Mouse (Mus musculus) CD4-positive, CD25-positive, alpha-beta regulatory T cell, adult 2 months (primary cell): Measurements from ENCODE around the gene Card11.

Source experiments
- DNase-seq: peaks from one replicate; pipeline ENCODE4 v3.0.0-alpha.2; 2012; ENCODE audit warnings: low read depth, low spot score

The Card11 gene

GRCm38 (mm10) chr5:140992093-140993070 lies 8.0 kb downstream of the Card11 start:
- peak; percentile 49 for DNase-seq

DNA sequence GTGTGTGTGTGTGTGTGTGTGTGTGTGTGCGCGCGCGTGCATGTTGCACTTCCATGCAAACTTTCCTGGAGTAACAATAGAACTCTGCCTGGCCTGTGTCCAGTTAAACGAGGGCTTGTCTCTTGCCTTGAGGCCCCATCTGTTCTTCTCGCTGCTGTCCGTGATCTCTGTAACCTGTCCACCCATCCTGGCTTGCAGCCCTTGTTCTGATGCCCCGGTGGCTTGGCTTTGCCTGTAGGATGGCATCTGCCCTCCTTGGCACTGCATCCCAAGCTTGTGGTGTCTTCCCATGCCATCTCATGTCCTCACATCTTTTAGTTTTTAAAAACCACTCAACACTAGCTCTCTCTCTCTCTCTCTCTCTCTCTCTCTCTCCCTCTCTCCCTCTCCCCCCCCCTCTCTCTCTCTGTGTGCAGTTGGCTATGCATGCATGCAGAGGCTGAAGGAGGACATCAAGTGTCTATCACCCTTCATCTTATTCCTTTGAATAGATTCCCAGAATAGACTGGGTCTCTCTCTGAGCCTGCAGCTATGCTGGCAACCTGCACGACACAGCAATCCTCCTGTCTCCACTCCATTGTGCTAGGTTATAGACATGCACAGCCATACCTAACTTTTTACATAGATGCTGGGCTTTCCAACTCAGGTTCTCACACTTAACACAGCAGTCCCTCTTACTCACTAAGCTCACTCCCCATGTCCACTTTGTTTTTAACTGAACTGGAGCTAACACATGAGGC lies 14.9 kb downstream of the Card11 start:
- no peak for DNase-seq

DNA sequence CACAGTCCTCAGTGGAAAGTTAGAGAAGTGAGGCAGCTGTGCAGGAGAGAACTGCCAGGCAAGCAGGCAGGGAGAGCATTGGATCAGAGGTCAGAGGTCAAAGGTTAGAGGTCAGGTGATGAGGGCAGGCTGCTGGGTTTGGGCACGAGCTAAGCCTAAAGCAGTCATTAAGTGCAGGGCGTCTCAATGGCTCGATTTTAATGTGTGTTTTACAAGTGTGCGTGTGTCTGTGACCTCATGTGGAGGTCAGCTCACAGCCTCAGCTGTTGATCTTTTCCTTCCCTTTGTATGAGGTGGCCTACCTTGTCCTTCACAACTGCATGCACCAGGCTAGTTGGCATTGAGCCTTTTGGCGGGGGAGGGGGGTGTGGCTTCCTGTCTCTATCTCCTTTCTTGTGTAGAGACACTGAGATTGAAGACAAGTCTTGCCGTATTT lies 19.0 kb downstream of the Card11 start:
- peak; percentile 62 for DNase-seq

GRCm38 (mm10) chr5:140980783-140981182 lies 19.6 kb downstream of the Card11 start:
- DNase-seq: peak; percentile 12

DNA sequence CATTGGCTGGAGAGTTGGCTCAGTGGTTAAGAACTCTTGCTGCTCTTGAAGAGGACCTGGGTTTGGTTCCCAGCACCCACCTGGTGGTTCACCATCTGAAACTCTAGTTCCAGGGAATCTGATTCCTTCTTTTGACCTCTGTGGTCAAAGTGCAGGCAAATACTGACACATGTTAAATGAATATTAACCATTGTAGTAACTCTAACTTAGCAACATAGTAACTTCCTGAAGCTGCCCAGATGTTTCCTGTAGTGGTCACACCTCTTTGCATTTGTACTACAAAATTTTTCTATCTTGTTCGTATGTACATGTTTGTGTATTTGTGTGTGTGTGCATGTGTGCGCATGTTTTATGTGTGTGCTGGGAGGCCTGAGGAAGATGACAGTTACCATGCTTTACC lies 20.3 kb downstream of the Card11 start:
- DNase-seq: no peak

DNA sequence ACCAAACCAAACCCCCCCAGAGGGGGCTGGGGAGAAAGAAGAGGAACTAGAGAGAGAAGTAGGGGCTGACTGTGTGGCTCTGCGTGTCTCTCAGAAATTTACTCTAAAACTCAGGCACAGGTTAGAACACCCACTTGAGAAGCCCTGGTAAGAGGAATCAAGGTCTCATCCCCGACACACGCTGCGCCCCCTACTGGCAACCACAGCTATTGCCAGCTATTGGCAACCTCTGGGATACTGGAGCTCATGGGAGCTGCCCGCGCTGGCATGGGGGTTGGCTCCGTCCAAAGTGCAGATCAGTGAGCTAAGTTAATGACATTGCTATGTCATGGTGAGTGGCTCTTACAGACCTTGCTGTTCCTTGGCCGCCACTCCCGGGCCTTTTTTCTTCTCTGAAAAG lies 37.4 kb downstream of the Card11 start:
- DNase-seq: peak; percentile 67

- no peak for DNase-seq
These were observed 39.6 kb downstream of the Card11 start for GRCm38 (mm10) chr5:140960732-140961131.

GRCm38 (mm10) chr5:140959160-140959559 lies 41.2 kb downstream of the Card11 start:
- no peak for DNase-seq

DNA sequence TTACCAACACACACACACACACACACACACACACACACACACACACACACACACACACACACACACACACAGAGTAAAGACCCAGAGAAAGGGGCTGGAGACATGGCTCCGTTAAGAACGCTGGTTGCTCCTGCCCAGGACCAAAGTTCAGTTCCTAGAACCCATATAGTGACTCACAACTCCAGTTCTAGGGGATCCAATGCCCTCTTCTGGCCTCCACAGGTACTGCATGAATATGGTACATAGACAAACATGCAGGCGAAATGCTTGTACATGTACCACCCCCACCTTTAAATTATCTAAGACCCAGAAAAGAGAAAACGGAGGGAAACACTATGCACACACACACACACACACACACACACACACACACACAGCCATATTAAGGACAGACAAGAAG lies 43.3 kb downstream of the Card11 start:
- DNase-seq: peak; percentile 49

DNA sequence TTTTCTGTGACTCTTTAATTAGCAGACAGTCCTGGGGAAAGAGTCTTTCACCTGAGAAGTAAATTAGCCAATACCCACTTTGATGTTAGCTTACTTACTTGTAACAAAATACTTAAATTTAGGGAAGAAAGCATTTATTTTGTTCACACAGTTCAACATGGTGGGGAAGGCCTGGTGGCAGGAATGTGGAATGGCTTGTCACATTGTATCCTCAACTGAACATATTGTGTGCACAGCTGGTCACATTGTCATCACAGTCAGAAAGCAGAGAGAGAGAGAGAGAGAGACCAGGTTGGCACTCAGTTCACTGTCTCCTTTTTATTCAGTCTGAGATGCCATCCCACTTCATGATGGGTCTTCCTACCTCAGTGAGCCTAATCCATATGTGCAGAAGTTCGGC lies 44.7 kb downstream of the Card11 start:
- DNase-seq: no peak

- peak; percentile 59 for DNase-seq
These were observed 48.6 kb downstream of the Card11 start for GRCm38 (mm10) chr5:140951801-140952200.

DNA sequence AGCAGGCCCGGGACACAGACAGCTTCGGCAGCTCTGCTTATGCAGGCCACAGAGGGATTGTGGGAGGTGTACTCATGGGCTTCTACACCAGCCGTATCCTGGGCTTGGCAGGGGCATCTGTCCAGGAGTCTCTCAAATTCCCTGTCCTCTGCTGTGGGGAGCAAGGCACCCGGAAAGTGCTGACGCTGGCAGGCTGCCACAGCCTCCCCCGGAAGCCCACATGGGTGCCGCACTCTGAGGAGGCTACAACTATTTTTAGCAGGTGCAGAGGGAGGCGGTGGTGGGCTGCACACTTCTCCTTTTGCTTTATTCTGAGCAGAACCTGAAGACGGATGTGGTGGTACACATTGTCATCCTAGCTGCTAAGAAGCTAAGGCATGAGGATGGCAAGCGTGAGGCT lies 52.4 kb downstream of the Card11 start:
- DNase-seq: peak; percentile 73

GRCm38 (mm10) chr5:140946034-140946433 lies 54.3 kb downstream of the Card11 start:
- no peak for DNase-seq

DNA sequence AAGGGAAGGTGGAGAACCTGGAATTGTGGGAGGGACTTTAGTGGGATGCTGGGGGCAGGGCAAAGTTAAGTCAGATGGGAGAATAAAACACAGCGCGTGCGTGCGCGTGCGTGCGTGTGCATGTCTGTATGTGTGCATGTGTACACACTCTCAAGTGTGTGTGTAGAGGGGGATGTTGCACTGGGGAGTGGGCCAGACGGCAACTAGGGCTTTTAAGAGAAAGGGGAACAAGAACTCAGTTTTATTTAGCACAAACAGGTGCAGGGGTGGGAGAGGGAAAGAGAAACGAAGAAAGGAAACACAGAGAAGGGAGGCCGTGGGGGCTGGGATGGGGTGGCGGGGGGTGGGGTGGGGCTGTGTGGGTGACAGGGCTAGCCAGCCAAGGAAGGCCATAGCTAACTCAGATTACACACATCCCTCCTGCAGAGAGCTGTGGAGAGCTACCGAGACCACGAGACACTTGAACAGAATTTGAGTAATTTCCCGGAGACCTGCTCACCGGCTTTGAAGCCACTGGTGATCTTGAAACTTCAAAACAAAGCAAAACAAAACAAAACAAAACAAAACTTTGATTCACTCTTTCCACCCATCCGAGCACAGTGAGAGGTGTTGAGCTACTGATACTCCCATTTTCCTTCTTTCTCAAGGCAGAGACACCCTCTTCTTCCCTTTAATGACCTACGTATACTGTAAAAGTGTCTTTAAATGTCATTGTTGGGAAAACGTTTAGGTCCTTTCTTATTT lies 55.8 kb downstream of the Card11 start:
- peak; percentile 38 for DNase-seq

GRCm38 (mm10) chr5:140940923-140941491 lies 59.4 kb downstream of the Card11 start:
- no peak for DNase-seq

DNA sequence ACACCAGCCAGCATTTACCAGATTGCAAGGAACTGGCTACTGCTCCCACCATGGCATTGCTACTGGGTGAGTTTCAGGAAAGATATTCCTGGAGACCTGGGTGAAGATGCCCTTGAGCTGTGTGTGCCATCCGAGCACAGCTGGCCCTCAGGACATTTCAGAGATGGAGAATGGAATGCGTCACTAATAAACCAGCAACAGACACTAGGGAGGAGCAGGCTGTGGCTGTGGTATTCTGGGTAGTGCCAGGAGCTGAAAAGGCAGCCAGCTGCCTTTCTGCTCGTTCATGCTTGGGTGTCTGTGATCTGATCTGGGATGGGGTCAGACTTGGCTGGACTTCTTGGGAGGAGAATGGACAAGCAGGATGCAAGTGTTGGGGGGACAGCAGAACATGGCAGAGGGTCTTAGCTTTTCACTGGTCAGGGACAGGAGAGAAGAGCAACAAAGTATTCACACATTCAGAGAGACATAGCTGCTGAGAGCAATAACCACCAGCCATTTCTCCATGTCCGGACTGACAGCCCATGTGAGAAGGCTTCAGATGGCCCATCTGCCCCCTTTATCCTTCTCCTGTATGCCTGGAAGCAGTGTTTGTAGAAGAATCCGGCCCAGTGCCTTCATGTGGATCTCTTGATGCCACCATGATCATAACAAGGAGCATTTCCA lies 60.0 kb downstream of the Card11 start:
- no peak for DNase-seq

DNA sequence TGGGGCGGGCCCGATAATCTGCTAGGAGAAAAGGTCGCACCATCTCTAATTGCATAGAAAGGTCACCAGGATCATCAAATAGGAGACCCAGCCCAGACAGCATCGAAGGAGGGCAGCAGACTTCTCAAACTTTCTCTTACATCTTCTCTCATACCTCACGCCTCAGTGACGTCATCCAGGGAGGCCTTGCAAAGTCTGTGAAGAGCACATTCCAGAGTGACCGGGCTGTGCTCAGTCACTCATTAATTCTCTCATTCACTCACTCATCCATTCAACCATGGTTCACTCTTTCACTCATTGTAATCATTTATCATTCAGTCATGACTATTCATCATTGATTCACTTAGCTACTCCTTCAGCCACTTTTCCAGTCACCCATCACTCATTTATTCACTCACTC lies 63.6 kb downstream of the Card11 start:
- DNase-seq: no peak

DNA sequence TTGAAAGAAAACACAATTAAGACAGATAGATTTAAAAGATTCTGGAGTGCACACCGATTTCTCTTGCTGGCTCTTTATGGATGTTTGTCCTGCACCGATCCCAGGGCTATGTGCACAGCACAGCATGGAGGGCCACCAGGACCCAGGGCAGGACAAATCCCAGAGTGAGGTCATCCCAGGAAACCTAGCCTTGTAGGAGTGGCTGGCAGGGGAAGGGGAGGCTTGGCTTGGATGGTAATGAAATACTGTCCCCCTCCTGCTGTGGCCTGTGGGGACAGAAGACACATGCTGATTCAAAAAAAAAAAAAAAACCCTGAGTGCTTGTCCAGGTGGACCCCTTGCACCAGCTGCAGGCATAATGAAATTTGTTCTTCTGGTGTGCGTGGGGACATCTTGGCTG lies 64.5 kb downstream of the Card11 start:
- no peak for DNase-seq

DNA sequence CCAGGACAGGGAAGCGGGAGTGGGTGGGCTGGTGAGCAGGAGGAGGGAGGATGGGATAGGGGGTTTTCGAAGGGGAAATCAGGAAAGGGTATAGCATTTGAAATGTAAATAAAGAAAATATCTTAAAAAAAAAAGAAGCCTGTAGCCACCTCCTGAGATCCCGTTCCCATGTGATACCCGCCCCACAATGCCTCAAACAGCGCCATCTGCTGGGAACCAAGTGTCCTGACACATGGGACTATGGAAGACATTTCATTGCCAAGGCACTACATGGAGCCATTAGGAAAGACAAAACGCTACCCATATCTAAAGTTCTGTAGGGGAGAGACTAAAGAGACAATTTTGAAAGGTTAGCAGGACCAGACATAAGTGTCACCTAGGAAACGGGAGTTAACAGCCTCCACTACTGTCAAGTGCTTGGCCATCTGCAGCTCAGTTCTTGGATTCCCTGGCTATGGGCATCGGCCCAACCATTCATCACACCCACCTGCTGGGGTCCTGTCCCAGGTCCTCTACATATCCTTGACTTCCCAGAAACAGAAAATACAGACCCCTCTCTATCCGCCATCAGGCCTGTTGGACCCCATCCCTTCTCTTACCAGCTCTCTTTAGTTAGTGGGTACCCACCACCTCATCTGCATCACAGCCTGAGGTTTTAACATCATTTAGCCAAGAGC lies 65.6 kb downstream of the Card11 start:
- peak; percentile 27 for DNase-seq

GRCm38 (mm10) chr5:140931523-140932229 lies 68.7 kb downstream of the Card11 start:
- no peak for DNase-seq
